Mouse (Mus musculus): ENCODE data around the gene Acsl5. TPM values are rescaled to one million over a fixed set of nuclear protein-coding genes. Genes with fewer than 3 reads are reported as not detected.

The Acsl5 gene
- polyA plus RNA-seq, 1 experiment from 2014 or later = 18.7 TPM

DNA sequence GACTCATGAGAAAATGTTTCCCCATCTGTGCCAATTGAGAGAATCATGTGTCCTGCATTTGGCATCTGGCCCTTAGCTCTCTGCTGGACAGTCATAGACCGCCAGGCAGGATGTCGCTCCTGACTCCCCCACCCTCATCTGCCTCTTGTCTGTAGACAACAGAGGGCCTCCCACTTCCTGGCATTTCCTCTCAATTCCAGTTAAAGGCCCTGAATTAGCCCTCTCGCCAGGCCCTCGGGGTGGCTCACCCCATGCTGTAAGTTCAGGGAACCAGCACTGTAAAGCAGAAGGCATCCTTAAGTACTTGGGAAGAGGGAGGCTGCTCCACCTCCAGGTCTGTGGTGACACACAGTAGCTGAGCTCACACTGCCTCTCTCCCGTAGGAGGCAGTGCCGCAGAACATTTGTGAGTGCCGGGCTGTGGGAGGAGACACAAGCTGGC lies 6.9 kb upstream of the Acsl5 start:
- 29% methylated on average over 7 of the region's 7 CpGs for WGBS
- no peaks in the 10 kb centered on the region for H3K9me3 ChIP-seq
- no peaks in the 10 kb centered on the region for H3K36me3 ChIP-seq
- H3K9ac ChIP-seq = no peak overlapping the region
- H3K27ac ChIP-seq (replicated peaks) = no peak overlapping the region
- no peaks in the 10 kb centered on the region for H3K4me1 ChIP-seq (replicated peaks)
- H3K4me3 ChIP-seq = no peak overlapping the region
- 0 out of 2 replicates have a peak, but pooled peaks have one; percentile 51 for ATAC-seq (ENCODE audit: low FRiP score, low read depth)
- no peak overlapping the region for H3K4me2 ChIP-seq
- H3K27me3 ChIP-seq = no peaks in the 10 kb centered on the region

DNA sequence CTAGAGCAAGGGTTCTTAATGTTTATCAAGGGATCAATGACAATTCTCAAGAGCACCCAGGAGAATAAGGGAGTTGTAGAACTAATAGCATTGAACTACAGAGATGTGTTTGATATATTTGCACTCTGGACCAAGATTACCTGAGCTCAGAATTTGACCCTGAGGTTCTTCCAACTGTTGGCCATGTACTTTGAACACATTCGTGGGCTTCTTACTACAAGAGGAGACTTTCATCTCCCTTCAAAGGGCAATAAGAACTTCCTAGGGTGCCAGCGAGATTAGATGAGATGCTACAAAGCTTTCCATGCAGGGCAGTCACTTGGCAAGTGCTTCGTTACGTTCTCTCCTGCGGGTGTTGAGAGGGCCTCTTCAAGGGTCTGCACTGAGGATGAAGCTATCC lies 4.2 kb upstream of the Acsl5 start:
- WGBS = 90% methylated on average over 5 of the region's 5 CpGs
- H3K27ac ChIP-seq (replicated peaks) = no peak overlapping the region

GRCm38 (mm10) chr19:55247991-55248520 lies 3.7 kb upstream of the Acsl5 start:
- no peak overlapping the region for H3K27ac ChIP-seq (replicated peaks)
- H3K9me3 ChIP-seq = no peaks in the 10 kb centered on the region
- no peaks in the 10 kb centered on the region for H3K27me3 ChIP-seq
- H3K4me1 ChIP-seq (replicated peaks) = peaks cover 2% of the 10 kb centered on the region
- no peaks in the 10 kb centered on the region for H3K36me3 ChIP-seq
- WGBS = 74% methylated on average over 9 of the region's 9 CpGs
- no peak overlapping the region for H3K4me3 ChIP-seq
- no peak overlapping the region for H3K4me2 ChIP-seq
- H3K9ac ChIP-seq = no peak overlapping the region
- no peak for ATAC-seq (ENCODE audit: low FRiP score, low read depth)

More for the DNA sequence above, 4.2 kb upstream of the Acsl5 start:
- Histone ChIP-seq H3K9me3 (no peaks in the 10 kb centered on the region), H3K4me3 (no peak overlapping the region), H3K27me3 (no peaks in the 10 kb centered on the region), H3K4me1 (replicated peaks) (no peaks in the 10 kb centered on the region), H3K36me3 (no peaks in the 10 kb centered on the region), H3K4me2 (no peak overlapping the region), H3K9ac (no peak overlapping the region)
- ATAC-seq (ENCODE audit: low FRiP score, low read depth) = no peak

DNA sequence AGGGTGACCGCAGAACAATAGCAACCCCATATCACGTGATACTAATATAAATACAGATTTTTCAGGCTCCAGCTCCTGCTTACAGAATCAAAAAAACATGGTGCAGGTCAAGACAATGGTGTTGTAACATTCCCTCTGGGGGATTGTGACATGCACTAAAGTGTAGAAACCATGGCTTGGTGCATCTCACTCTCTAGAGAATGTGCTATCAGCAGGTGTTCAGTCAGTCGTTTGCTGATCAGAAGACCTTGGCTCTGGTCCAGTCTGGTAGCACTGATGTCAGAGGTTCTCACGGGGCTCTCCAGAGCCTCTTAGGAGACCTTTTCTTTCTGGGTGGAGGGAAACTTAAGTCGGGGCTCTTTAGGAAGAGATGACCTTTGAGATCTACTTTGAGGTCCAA lies 1.3 kb upstream of the Acsl5 start:
- ATAC-seq (ENCODE audit: low FRiP score, low read depth) = no peak
- no peaks in the 10 kb centered on the region for H3K27me3 ChIP-seq
- no peaks in the 10 kb centered on the region for H3K36me3 ChIP-seq
- H3K9ac ChIP-seq = no peak overlapping the region
- H3K4me1 ChIP-seq (replicated peaks) = peaks cover 20% of the 10 kb centered on the region
- H3K4me3 ChIP-seq = no peak overlapping the region
- WGBS = 87% methylated on average over 5 of the region's 5 CpGs
- no peak overlapping the region for H3K4me2 ChIP-seq
- no peak overlapping the region for H3K27ac ChIP-seq (replicated peaks)
- no peaks in the 10 kb centered on the region for H3K9me3 ChIP-seq

DNA sequence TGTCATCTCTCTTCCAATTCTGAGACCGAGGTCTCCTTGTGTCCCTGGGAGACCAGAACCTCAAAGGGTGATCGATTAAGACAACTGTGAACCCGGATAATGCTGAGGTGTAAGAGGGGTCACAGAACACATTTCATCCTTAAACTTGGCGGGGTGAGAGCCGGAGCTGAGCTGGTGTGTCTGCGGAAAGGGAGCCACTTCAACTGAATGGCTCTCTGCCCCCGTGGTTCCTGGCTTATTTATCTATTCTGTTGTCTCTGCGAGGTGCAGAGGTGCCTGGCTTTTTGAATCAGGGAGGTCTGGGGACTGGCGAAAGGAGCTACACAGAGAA lies 1.5 kb downstream of the Acsl5 start:
- Histone ChIP-seq H3K4me1 (replicated peaks) (peaks cover 20% of the 10 kb centered on the region), H3K4me3 (peak overlapping the region; percentile 46), H3K9me3 (no peaks in the 10 kb centered on the region), H3K27ac (replicated peaks) (peak overlapping the region; percentile 77), H3K4me2 (peak overlapping the region; percentile 76), H3K27me3 (no peaks in the 10 kb centered on the region), H3K9ac (peak overlapping the region; percentile 37), H3K36me3 (no peaks in the 10 kb centered on the region)
- 3% methylated on average over 9 of the region's 9 CpGs for WGBS
- peak; percentile 25; the same call in 1 of the 2 replicates for ATAC-seq (ENCODE audit: low FRiP score, low read depth)

GRCm38 (mm10) chr19:55253570-55254441 lies 2.1 kb downstream of the Acsl5 start:
- Histone ChIP-seq H3K4me3 (peak overlapping the region; percentile 46), H3K4me1 (replicated peaks) (peaks cover 20% of the 10 kb centered on the region), H3K9me3 (no peaks in the 10 kb centered on the region), H3K9ac (peak overlapping the region; percentile 37), H3K27me3 (no peaks in the 10 kb centered on the region), H3K36me3 (no peaks in the 10 kb centered on the region), H3K27ac (replicated peaks) (peak overlapping the region; percentile 77), H3K4me2 (peak overlapping the region; percentile 76)
- under 1% methylated on average over 32 of the region's 32 CpGs for WGBS
- peak; percentile 77 for ATAC-seq (ENCODE audit: low FRiP score, low read depth)

DNA sequence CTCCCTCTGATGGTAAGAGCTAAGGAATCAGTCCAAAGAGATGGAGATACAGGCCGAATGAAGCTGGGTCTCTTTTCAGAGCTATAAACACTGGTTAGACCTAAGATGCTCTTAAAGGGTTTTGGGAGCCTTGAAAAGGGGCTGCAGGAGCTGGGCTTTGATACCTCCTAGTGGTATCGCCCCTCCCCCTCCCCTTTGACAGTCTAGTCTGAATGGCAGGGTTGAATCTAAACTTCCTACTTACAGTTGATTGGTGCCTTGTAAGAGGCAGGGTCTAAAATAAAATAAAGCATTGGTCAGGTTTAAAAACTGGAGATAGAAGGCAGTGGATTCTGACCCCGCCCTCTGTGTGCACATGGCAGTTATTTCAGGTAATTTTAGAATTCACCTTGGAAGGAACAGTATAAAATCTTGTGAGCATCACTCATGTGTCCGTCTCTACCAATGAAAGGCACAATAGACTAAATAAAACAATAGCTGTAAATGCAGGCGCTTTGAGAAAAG lies 2.8 kb downstream of the Acsl5 start:
- no peaks in the 10 kb centered on the region for H3K27me3 ChIP-seq
- H3K4me2 ChIP-seq = peak overlapping the region; percentile 76
- peak overlapping the region; percentile 46 for H3K4me3 ChIP-seq
- H3K36me3 ChIP-seq = no peaks in the 10 kb centered on the region
- peak overlapping the region; percentile 77 for H3K27ac ChIP-seq (replicated peaks)
- H3K9ac ChIP-seq = peak overlapping the region; percentile 37; the same call in 1 of the 2 replicates
- peaks cover 20% of the 10 kb centered on the region for H3K4me1 ChIP-seq (replicated peaks)
- WGBS = 10% methylated on average over 5 of the region's 5 CpGs
- peak; percentile 75 for ATAC-seq (ENCODE audit: low FRiP score, low read depth)
- no peaks in the 10 kb centered on the region for H3K9me3 ChIP-seq

DNA sequence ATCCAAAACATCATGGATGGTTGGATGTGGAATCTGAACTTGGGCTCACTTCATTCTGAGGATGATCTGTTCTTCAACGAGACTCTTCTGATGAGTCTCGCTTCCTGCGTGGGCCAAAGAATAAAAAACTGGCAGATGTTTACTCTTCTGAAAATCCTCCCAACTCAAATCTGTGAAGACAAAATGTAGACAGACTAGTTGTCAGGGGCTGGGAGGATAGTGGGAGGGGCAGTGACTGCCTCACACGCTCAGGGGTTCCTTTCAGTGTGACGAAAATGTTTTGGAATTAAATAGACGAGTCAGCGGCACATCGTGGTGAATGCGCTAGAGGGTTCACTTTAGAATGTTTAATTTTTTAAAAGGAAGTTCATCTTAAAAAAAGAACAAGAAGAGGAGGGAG lies 4.4 kb downstream of the Acsl5 start:
- Histone ChIP-seq H3K4me2 (no peak overlapping the region), H3K36me3 (no peaks in the 10 kb centered on the region), H3K4me1 (replicated peaks) (peaks cover 20% of the 10 kb centered on the region), H3K27me3 (no peaks in the 10 kb centered on the region), H3K9me3 (no peaks in the 10 kb centered on the region), H3K9ac (no peak overlapping the region), H3K27ac (replicated peaks) (no peak overlapping the region), H3K4me3 (no peak overlapping the region)
- no peak for ATAC-seq (ENCODE audit: low FRiP score, low read depth)
- 78% methylated on average over 9 of the region's 9 CpGs for WGBS

DNA sequence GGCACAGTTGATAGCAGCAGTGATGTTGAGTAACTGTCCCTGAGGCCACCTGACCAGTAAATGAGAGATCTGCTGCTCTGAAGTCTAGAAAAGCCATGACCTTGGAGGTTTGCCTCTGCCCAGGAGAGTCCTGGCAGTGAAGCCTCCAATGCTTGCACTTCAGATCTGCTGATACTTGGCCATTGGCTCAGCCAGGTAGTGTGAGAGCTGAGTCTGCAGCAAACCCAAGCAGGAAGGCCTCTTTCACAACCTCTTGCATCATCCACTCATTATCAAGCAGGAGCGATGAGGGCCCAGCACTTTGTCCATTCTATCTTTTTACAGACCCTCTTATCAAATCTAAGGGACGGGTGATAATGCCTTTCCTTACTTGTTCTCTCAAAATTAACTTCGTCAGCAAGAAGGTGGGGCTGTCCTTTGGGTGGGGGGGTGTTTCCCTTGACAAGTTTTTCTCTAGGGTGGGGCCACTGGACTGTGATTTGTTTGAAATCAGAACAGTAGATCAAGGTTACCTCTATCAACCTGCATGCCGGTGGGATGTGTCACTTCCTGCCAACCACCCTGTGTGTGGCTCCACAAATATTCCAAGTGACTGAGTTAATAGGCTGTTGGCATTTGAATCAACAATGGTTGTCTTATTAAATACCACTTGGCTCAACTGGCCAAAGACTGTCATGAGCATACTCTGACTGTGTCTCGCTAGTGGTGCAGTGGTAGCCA lies 6.1 kb downstream of the Acsl5 start:
- Histone ChIP-seq H3K27me3 (no peaks in the 10 kb centered on the region), H3K4me3 (no peak overlapping the region), H3K9me3 (no peaks in the 10 kb centered on the region), H3K4me2 (no peak overlapping the region), H3K36me3 (no peaks in the 10 kb centered on the region), H3K27ac (replicated peaks) (no peak overlapping the region), H3K4me1 (replicated peaks) (peaks cover 20% of the 10 kb centered on the region), H3K9ac (no peak overlapping the region)
- no peak for ATAC-seq (ENCODE audit: low FRiP score, low read depth)
- 92% methylated on average over 5 of the region's 5 CpGs for WGBS

GRCm38 (mm10) chr19:55258514-55258913 lies 6.8 kb downstream of the Acsl5 start:
- Histone ChIP-seq H3K4me3 (no peak overlapping the region), H3K4me1 (replicated peaks) (peaks cover 14% of the 10 kb centered on the region), H3K4me2 (no peak overlapping the region), H3K27me3 (no peaks in the 10 kb centered on the region), H3K36me3 (no peaks in the 10 kb centered on the region), H3K27ac (replicated peaks) (no peak overlapping the region), H3K9ac (no peak overlapping the region), H3K9me3 (no peaks in the 10 kb centered on the region)
- 89% methylated on average over 5 of the region's 5 CpGs for WGBS
- no peak for ATAC-seq (ENCODE audit: low FRiP score, low read depth)

DNA sequence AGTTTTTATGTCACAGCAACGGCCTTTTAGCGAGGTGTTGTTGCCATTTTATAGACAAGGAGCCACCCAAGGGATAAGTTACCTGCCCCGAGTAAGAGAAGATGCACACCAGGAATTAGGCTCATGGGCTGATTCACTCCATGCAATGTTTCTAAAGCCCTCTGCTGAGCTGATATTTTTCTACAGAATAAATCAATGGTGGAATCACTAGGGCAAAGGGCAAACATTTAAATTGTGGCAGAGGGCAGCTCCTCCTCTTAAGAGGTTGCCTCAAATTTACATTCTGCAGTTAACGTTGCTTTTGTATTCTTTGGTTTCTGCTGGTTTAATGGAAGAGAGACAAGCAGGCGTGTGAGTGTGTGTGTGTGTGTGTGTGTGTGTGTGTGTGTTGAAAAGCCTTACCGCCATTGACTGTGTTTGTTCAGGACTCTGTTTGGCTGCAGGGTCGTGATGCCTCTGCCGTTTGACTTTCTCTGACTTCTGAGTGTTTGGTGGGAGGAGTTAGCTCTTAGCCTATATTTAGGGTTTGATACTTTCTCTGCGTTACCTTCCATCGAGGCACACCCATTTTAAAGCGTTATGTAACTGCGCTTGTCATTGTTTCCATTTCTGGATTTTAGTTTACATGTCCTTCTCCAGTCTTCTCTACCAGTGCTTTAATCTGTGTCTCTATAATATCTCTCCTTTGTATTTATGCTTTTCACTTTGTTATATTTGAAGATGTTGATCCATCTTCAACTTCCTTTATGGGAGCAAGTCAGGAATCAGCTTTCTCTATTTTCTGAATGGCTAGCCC lies 8.8 kb downstream of the Acsl5 start:
- no peaks in the 10 kb centered on the region for H3K4me1 ChIP-seq (replicated peaks)
- no peak overlapping the region for H3K4me3 ChIP-seq
- no peak for ATAC-seq (ENCODE audit: low FRiP score, low read depth)
- no peaks in the 10 kb centered on the region for H3K27me3 ChIP-seq
- no peak overlapping the region for H3K4me2 ChIP-seq
- 77% methylated on average over 12 of the region's 12 CpGs for WGBS
- H3K27ac ChIP-seq (replicated peaks) = no peak overlapping the region
- H3K36me3 ChIP-seq = no peaks in the 10 kb centered on the region
- H3K9ac ChIP-seq = no peak overlapping the region
- no peaks in the 10 kb centered on the region for H3K9me3 ChIP-seq
